Mouse (Mus musculus) limb, embryonic 10.5 days (tissue): ENCODE data around the gene Map3k15. TPM values are rescaled to one million over a fixed set of nuclear protein-coding genes. Genes with fewer than 3 reads are reported as not detected.

Source experiments
- DNase-seq: peaks from one replicate; pipeline ENCODE4 v3.0.0-alpha.2; 2017; ENCODE audit warnings: low spot score
- H3K27ac ChIP-seq: fragments of 300-500 bp; sonication (generic); 2 replicates; pipeline ENCODE4 v1.5.1; 2016; ENCODE audit warnings: mild to moderate bottlenecking
- H3K27me3 ChIP-seq: fragments of 300-500 bp; sonication (generic); 2 replicates; pipeline ENCODE4 v1.6.1; 2016; ENCODE audit warnings: low read depth, mild to moderate bottlenecking; ENCODE audit not compliant: poor library complexity, severe bottlenecking
- H3K36me3 ChIP-seq: fragments of 300-500 bp; sonication (generic); 2 replicates; pipeline ENCODE4 v1.6.1; 2016; ENCODE audit warnings: mild to moderate bottlenecking, moderate library complexity
- H3K4me1 ChIP-seq: fragments of 300-500 bp; sonication (generic); 2 replicates; pipeline ENCODE4 v1.6.1; 2016
- H3K4me3 ChIP-seq: fragments of 300-500 bp; sonication (generic); 2 replicates; pipeline ENCODE4 v1.5.1; 2016; ENCODE audit warnings: mild to moderate bottlenecking, moderate library complexity
- H3K9me3 ChIP-seq: fragments of 300-500 bp; sonication (generic); replicated peaks from 2 replicates; pipeline ENCODE4 v1.6.1; 2016; ENCODE audit warnings: mild to moderate bottlenecking
- WGBS: fragments of 180-500 bp; shearing (Covaris S2); methylation state at CpG from one replicate; pipeline ENCODE4 v1.1.7; 2016; 5-methylcytosine and 5-hydroxymethylcytosine counted together
- polyA plus RNA-seq: library from polyadenylated mRNA; unstranded; fragments of >200 nt; fragmentation: Nextera tagmentation; extraction: Ambion mirVana; gene quantifications from 2 replicates; pipeline ENCODE4 v1.2.1, GENCODE M21; 2016

The Map3k15 gene
- polyA plus RNA-seq, 1 experiment from 2014 or later = 0.15 TPM

GRCm38 (mm10) chrX:160137861-160138717 is 149.9 kb downstream of the Map3k15 start, which contains the start of gene Pdha1:
Gene Pdha1 (minus strand): TSS chrX:160138413.
- Histone ChIP-seq H3K36me3 (no peaks in the 10 kb centered on the region), H3K27me3 (peaks cover 84% of the 10 kb centered on the region), H3K4me3 (peak within 1 kb of the TSS; percentile 72), H3K27ac (peak within 1 kb of the TSS; percentile 92), H3K4me1 (0 out of 2 replicates have a peak, but pooled peaks cover 2% of the 10 kb centered on the region), H3K9me3 (no peaks in the 10 kb centered on the region)
- 13% methylated on average over 66 of the region's 67 CpGs for WGBS
- DNase-seq = peak; percentile 73

GRCm38 (mm10) chrX:160146806-160147205 is 158.6 kb downstream of the Map3k15 start:
- H3K36me3 ChIP-seq = no peaks in the 10 kb centered on the region
- 79% methylated on average over 4 of the region's 4 CpGs for WGBS
- H3K4me1 ChIP-seq = no peaks in the 10 kb centered on the region
- no peak overlapping the region for H3K27ac ChIP-seq
- no peaks in the 10 kb centered on the region for H3K9me3 ChIP-seq
- H3K27me3 ChIP-seq = peaks cover 47% of the 10 kb centered on the region
- H3K4me3 ChIP-seq = no peak overlapping the region
- DNase-seq = no peak

GRCm38 (mm10) chrX:160147406-160147805 is 159.2 kb downstream of the Map3k15 start:
- H3K4me3 ChIP-seq = no peak overlapping the region
- 90% methylated on average over 3 of the region's 3 CpGs for WGBS
- H3K27ac ChIP-seq = no peak overlapping the region
- H3K4me1 ChIP-seq = no peaks in the 10 kb centered on the region
- peaks cover 53% of the 10 kb centered on the region for H3K27me3 ChIP-seq
- no peaks in the 10 kb centered on the region for H3K36me3 ChIP-seq
- H3K9me3 ChIP-seq = no peaks in the 10 kb centered on the region
- DNase-seq = no peak

GRCm38 (mm10) chrX:160148859-160149258 is 160.6 kb downstream of the Map3k15 start:
- Histone ChIP-seq H3K27me3 (peaks cover 58% of the 10 kb centered on the region), H3K36me3 (no peaks in the 10 kb centered on the region)
- 91% methylated on average over 3 of the region's 3 CpGs for WGBS

GRCm38 (mm10) chrX:160153147-160153815 is 165.0 kb downstream of the Map3k15 start:
- Histone ChIP-seq H3K4me3 (no peak overlapping the region), H3K36me3 (no peaks in the 10 kb centered on the region), H3K27me3 (peaks cover 53% of the 10 kb centered on the region), H3K4me1 (no peaks in the 10 kb centered on the region), H3K27ac (no peak overlapping the region), H3K9me3 (no peaks in the 10 kb centered on the region)
- DNase-seq = no peak
- WGBS = 64% methylated on average over 4 of the region's 4 CpGs

More at GRCm38 (mm10) chrX:160148859-160149258, 160.6 kb downstream of the Map3k15 start:
- H3K4me1 ChIP-seq = no peaks in the 10 kb centered on the region
- no peak overlapping the region for H3K4me3 ChIP-seq
- DNase-seq = no peak
- H3K9me3 ChIP-seq = no peaks in the 10 kb centered on the region
- H3K27ac ChIP-seq = no peak overlapping the region

GRCm38 (mm10) chrX:160164259-160164658 is 176.0 kb downstream of the Map3k15 start:
- Histone ChIP-seq H3K27ac (no peak overlapping the region), H3K27me3 (peaks cover 64% of the 10 kb centered on the region), H3K36me3 (no peaks in the 10 kb centered on the region), H3K4me3 (no peak overlapping the region), H3K4me1 (no peaks in the 10 kb centered on the region), H3K9me3 (no peaks in the 10 kb centered on the region)
- no peak for DNase-seq
- 88% methylated on average over 3 of the region's 3 CpGs for WGBS

GRCm38 (mm10) chrX:160166246-160166985 is 178.2 kb downstream of the Map3k15 start:
- no peaks in the 10 kb centered on the region for H3K36me3 ChIP-seq
- no peaks in the 10 kb centered on the region for H3K4me1 ChIP-seq
- peaks cover 79% of the 10 kb centered on the region for H3K27me3 ChIP-seq
- H3K9me3 ChIP-seq = no peaks in the 10 kb centered on the region
- H3K4me3 ChIP-seq = no peak overlapping the region
- no peak overlapping the region for H3K27ac ChIP-seq
- no peak for DNase-seq
- 43% methylated on average over 6 of the region's 6 CpGs for WGBS

- 20% methylated on average over 3 of the region's 3 CpGs for WGBS
- Histone ChIP-seq H3K27me3 (peaks cover 67% of the 10 kb centered on the region), H3K4me1 (no peaks in the 10 kb centered on the region), H3K4me3 (no peak overlapping the region), H3K36me3 (no peaks in the 10 kb centered on the region), H3K27ac (no peak overlapping the region), H3K9me3 (no peaks in the 10 kb centered on the region)
- peak; percentile 62 for DNase-seq
Measured at GRCm38 (mm10) chrX:160170150-160170549, 181.9 kb downstream of the Map3k15 start.

Other genes starting within 250 kb of the Map3k15 start
- gene Pdha1, start 150.0 kb downstream of the Map3k15 start, polyA plus RNA-seq = 81.6 and 93.9 TPM in 2 replicates